Mouse (Mus musculus) layer of hippocampus, postnatal 25 days (tissue): Measurements from ENCODE around the gene Znrf3. TPM values are rescaled to one million over a fixed set of nuclear protein-coding genes. Genes with fewer than 3 reads are reported as not detected.
A peak's percentile ranks its signal among the peaks of the same experiment; 100 is the strongest.

Experiments
- DNase-seq, 2 experiments: peaks; one replicate each; pipeline ENCODE4 v3.0.0; 2022; ENCODE audit warnings: mixed read lengths in 2 of 2, low spot score in 1 of 2; ENCODE audit errors: extremely low spot score in 1 of 2
- total RNA-seq, 2 experiments: library from RNA; stranded (reverse); gene quantifications; 2 replicates each; pipeline ENCODE4 v1.2.3; 2021

Znrf3 gene
- total RNA-seq, 2 experiments from 2014 or later, result 18.6 to 23.2 TPM

DNA sequence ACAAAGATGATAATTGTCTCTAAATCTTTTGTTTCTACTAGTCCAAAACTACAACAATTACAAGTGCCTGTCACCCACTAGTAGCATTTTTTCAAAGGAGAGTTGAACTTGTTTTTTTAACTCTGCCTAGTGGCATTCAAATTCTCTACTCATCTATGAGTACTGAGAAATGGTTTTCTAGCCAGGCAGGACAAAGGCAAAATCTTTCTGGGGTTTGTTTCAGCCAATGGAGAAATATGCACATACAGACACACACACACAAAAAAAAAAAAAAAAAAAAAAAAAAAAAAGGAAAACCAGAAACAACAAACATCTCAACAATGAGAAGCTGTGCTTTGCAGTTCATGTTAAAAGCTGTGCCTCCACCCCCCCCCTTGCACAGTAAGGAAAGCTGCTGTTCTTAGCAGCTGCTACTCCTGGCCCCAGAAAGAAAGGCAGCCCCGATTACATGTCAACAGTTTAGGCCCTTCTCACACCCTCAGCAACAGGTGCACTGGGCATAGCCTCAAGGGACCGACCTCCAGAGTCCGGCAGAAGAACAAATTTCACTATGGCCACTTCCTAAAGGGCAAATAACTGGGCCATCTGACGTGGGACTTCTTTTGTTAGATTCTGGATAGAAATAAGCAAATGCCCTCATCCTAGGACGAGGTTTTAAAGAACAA lies 167.2 kb downstream of the Znrf3 start:
- no peak for DNase-seq

DNA sequence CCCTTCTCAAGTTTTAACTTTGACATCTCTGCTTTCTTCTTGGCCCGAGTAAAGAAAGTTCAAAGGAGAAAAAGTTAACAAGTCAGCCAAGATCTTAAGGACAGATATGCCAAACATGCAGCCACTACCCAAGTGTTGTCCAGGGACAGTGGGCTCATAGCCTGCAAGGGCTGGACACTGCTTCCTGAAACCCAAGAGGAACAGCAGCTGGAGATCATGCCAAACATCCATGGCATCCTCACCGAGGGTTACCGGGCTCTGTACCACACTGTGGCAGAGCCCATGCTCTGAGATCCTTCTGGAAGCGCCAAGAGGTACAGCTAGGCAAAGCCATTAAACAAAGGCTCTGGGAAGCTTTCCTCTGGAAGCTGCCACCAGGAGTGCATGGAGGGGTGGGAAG lies 169.4 kb downstream of the Znrf3 start:
- DNase-seq, result no peak

DNA sequence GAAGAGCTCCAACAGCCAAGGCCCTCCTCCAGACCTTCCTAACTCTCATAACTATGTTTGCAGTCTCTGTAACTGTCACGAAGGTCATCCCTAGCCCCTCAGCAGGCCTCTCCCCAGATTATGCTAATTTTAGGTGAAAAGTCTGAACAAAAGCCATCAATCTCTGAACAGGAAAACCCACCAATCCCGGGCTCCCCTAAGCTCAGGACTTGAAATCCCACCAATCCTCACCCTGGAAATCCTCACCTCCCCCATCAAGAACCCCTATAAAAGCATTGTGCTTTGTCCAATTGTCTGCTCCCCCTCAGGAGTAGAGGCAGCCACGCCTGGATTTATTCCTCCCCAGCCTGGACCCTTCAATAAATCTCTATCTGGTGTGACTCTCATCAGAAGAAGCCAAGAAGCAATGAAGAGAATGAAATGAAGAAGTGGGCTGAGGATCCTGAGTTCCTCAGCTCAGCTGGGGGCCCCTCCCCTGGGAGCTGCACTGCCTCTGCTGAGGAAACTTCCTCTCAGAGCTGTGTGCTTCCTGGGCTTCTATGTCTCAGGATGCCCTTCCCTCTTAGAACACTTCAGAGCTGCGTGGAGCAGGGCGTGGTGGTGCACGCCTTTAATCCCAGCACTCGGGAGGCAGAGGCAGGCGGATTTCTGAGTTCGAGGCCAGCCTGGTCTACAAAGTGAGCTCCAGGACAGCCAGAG lies 172.0 kb downstream of the Znrf3 start:
- no peak for DNase-seq

DNA sequence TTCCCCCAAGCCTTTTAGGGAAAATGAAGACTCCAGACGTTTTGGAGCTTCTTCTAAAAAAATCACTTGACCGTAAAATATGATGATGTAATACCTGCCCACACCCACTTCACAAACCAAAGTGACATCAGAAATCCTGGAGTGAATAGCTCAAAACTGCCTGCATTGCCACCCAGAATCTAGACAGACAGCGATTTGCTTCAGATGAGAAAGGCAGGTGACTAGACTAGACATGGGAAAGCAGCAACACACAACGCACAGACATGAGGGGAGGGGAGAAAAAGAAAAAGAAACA lies 172.6 kb downstream of the Znrf3 start:
- no peak for DNase-seq

DNA sequence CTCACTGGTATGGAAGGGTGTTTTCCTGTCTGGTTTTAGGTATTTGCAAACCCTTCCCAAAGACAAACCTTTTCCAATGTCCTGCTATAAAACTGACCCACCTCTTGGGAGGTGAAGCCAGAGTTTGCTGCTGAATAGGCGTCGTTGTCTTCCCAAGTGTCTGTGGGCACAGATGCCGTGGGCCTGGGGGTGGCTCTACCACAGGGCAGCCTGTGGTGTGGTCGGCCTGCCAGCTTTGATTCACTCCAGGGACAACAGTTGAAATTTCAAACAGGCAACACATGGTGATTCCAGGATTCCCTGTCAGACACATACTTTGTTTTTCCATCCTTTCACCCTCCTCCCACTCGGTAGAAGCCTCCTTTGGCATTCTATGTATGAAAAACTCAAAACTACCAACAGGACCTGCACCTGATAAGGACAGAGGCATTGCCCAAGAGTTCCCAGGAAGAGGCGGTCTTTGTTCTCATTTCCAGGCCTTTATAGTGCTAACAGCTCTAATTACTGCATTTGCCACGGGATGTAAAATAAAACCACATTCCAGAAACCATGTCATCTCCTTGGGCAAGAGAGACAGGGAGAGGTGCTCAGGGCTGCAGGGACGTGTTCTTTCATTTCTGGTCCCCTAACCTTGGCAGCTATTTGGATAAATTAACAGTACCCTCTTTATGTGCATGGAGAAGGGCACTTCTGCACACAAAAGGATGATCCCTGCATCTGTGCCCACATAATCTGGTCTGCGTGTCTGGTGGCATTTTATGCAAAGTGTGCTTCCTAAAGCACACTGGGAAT lies 173.2 kb downstream of the Znrf3 start:
- DNase-seq, result no peak

DNA sequence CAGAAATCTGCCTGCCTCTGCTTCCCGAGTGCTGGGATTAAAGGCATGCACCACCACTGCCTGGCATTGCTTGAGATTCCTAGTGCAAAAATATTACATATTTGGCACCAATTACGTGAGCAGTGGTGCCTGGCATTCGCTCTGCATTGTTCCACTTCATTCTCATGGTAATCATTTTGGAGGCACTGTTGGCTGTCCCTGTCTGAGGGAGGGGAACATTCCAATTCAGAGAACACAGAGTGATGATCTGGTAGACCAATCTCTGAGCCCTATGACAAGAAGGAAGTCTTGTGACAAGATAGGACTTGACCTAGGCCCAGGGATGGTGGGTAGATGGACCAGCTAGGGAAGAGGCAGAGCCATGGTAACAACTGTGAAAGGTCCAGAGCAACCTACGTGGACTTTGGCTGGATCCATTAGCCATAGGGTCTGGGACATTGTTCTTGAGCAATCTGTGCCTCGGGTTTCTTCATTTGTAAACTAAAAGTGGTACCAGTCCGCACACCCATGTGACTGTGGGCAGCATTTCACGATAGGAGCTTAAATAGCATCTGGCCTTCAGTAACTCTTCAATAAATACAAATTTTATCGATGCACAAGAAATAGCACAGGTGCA lies 174.7 kb downstream of the Znrf3 start:
- DNase-seq, result no peak

DNA sequence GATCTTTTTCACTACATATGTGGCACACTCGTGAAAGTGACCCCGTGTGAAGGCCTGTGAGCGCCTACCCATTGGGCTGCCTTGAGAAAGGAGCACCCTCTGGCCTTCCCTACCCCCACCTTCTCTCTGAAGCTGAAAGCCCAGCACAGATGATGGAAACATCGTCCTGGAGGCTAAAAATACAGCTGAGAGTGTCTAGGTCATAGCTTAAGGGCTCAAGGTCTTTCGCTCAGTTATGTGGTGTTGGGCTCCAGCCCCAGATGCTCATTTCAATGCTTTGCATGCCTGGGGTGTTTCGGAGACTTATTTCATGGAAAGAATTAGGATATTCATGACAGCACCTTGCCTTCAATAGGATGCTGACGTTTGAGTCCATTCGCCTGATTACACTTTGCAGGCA lies 178.9 kb downstream of the Znrf3 start:
- DNase-seq, result no peak

DNA sequence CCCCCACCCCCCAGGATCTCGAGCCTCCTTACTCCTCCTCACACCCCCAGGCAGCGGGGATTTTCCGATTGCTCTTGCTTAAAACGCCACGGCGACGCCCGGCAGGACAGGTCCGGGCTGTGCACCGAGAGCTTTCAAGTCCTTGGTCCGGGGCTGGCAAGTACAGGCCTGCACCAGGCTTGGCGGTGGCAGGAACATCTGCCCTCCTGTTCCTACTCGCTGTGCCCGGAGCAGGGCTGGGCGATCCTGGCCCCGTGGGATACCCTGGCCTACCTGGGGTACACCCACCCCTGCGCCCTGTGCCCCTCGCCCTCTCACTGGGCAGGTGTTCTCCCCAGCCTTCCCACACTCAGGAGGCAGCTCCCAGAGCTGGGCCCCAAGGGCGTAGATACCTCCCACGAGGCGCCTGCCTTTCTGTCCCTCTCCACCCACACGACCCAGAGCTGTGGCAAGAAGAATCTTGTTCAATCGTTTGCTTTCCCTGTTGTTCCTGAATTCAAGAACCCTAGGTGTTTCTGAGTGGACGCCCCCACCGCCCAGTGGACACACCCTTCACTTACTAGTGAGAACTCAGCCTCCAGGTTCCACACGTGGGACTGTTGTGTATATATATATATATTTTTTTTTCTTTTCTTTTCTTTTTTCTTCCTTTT lies 181.4 kb downstream of the Znrf3 start:
- DNase-seq, result no peak

DNA sequence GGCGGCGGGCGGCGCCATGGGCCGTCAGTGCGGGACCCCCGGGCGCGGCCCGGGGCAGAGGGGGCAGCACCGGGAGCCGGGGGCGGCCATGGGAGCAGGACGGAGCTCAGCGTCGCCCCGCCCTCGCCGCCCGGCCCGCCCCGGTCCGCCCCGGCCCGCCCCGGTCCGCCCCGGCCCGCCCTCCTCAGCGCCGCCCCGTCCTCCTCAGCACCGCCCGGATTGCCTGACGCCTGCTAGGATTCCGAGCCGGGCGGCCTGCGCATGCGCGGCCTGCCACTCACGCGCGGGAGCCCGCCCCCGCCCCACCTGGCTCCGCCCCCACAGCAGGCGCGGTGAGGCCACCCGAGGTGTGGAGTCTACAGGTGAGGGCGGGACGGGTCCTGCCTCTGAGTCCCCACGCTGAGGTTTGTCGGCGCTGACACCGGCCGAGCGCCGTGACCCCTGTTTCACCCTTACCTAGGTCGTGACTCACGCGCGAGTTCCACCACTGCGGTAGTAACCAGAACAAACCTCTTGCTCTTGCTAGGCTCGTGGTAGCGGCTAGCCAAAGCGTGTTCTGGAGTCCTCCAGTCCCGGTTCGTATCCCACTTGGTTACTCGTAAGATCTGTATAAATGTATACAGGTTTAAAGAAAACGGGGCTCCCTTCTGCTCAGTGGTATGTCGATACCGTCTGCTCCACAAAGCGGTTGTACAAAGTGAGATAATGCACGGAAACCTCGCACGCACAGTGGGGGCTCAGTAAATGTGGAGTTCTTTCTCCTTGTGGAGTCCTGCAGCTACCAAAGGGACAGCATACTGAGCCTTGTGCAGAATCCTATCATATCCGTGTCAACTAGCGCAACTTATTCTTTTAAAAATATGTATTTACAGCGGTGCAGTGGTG lies 182.9 kb downstream of the Znrf3 start, which contains the start of gene Kremen1:
Gene Kremen1, minus strand, starts transcription at position 51 of the 885 bp plus-strand sequence.
- peak; percentile 80 to 82 for DNase-seq

DNA sequence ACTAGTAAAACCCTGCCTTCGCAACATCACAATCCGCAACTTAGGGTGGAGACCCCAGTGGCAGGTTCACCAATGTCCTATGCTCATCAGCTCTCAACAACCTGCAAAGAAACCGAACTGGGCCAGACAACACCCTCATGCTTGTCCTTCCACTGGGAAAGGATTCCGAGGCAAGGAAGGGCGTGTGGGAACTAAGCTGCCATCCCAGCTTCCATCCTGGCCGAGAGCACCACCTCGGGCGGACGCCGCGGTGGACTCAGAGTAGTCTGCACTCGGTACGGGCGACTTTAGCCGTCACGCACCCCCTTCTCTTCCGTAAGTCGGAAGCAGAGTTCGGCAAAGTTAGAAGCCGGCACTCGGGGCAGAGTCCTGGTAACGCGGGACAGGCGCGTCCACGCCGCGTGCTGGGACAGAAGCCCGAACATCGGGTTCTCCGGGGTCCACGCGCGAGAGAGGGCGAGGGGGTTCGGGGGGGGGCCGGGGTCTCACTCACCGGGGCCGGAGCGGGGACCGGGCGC lies 183.6 kb downstream of the Znrf3 start:
- DNase-seq, result no peak

DNA sequence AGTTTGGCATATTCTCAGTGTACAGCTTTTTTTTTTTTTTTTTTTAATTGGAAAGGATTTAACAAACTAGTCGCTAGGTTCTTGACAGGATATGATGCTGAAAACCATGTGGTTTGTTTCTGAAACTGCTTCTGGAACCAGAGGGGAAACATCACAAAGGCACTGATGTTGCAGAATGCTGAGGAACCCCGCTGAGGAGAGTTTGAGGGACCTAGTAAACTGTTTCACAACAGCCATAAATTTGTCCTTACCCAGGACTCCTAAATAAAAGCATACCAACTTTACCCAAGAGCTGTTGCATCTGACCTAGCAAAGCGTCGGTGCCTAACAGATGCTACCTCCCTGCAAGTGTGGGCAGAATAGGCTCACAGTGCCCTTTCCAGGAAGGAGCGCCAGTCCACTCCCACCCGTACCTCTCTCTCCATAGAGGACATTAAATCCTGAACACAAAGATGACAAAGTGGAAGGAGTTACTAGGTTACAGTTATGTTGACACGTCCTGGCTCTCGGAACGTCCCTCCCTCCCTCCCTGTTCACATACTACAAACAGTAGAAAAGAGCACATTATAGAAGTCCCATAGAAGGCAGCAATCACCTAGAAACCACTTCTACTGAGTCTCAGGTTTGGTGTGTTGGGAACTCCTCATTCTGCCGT lies 184.6 kb downstream of the Znrf3 start:
- DNase-seq, result no peak

DNA sequence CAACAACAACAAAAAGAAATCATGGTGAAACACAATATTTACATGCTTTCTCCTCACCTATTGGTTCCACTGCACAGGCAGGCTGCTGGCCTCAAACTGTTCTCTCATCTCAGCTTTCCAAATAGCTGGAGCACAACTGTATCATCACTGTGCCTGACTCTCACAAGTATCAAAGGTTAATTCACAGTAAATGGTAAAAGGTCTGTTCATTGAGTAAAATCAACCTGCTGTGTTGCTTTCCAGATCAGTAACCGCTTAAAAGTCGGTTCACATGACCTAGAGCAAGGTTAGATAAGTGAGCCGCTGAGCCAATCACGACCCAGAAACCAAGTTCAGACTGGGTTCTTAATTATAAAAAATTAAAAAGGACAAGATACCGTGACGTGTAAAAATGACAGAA lies 186.6 kb downstream of the Znrf3 start:
- no peak for DNase-seq

DNA sequence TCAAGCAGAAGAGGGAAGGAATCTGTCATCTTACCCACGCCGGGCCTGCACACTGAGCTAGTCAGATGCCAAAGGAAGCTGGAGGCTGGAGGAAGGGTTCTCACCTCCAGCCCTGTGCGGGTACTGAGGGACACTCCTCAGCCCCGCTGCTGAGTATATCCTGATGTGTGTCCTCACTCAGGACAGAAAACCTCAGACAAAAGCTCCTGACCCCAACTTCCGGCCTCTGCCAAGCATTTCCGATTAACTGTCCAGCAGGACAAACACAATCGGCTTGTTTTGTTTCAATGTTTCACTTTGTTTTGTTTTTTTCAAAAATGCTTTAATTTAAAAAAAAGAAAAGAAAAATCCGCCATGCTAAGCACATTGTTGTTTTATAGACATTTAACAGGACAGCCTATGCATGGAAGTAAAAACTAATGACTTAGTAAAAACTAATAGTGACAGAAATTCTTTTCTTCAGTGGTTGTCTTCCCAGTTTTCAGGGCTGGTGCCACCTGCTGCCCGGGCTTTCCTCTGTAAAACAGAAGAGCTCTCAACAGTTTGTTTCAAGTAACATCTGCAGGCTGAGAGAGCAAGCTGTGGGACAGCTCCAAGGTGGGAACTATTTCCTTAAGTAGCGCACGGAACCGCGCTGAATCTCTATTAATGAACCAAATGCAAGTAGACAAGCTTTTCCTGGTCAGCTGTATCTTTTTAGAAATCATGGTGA lies 187.3 kb downstream of the Znrf3 start:
- DNase-seq, result no peak

DNA sequence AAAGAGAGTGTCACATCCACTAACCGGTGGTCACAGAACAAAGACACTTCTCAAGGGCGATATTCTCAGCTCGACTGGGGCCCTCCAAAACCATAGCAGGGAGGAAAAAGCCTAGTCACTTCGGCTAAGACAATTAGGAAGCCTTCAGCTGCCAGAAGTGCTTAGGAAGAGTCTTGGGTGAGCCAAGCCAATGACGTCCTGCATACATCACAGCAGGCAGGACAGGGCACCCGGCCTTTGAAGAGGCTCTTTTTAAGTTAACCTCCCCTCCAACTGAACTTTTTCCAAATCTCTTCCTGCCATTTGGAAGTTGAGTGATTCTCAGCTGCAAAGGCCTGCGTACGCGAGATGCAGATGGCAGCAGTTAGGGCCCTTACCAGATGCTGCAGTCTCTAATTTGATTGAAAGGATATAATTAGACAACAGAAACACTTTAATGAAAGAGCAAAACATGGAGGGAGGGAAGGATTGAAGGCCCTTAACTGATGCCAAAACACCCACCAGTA lies 189.1 kb downstream of the Znrf3 start:
- DNase-seq, result no peak

DNA sequence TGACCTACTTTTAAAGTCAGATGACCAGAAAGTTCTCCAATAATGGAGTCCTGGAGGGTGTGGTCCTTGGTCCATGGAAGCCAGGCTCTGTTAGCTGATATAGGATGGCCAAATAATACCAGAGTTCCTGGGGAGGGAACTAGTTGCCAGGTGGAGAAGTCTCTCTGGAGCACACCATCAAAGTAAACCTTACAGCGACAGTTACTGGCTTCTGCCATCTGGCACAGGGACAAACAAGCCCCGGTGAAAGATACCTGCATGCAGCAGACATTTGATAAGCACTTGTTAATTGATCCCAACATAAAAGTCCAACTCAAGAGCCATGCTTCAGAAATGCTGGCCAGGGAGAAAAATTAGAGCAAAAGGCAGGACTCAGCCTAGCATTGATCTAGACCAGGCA lies 190.6 kb downstream of the Znrf3 start:
- DNase-seq, result no peak

DNA sequence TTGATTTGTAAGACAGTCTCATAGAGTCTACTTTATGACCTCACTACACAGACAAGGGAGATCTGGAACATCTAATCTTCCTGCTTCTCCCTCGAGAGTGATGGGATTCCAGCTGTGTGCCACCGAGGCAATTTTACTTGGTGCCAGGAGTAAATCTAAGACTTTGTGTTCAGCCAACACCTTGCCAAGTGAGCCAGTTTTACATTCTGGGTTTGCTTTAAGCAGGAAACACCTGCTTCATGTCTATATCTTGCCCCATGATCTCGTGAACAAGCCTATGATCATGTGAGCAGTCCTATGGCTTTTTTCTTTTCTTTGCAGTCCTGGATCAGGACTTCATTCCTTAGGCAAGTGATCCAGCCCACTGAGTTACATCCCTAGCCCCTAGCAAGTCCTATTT lies 191.1 kb downstream of the Znrf3 start:
- no peak for DNase-seq

DNA sequence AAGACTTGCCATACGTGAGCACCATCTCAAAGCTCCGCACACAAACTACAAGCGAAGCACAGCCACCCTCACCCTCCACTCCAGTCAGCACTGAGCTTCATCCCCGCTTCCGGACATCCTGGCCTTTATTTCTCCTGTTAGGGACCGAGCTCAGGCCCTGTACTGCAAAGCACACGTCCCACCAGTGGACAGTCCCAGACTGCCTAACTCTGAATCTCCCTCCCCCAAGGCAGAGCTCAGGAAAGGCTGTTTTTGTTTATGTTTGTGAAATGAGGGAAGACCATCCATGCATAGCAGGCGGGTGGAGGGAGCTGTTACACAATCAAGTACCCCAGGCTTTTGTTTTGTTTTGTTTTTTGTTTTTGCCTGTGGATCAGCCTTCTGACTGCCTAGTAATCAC lies 191.9 kb downstream of the Znrf3 start:
- no peak for DNase-seq

DNA sequence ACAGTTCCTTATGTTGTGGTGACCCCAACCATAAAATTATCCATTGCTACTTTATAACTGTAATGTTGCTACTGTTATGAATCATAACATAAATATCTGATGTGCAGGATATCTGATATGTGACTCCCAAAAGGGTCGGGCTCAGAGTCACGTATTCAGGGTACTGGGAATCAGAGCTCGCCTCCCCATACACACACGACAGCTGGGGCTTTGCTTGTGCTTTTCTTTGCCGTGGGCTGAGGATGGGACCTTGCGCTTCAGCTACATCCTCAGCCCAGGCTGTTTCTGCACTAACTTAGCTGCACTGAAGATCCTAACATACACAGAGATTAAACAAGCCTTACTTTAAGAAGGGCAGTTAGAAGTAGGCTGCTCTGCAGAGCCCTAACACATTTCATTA lies 193.5 kb downstream of the Znrf3 start:
- no peak for DNase-seq
